Mouse (Mus musculus) forebrain, embryonic 12.5 days (tissue): ENCODE measurements at regions not wholly inside any gene's neighbourhood (a gene's known extent, or its start where the extent isn't known, plus 50 kb on each side); places are given as distances from the start of the nearest gene placed in this dataset. TPM values are rescaled to one million over a fixed set of nuclear protein-coding genes. Genes with fewer than 3 reads are reported as not detected.

ENCODE experiments used
- ATAC-seq: fragments of 200-750 bp; cut with Nextera tagmentation; 2 replicates; pipeline ENCODE4 v1.8.0; 2017; ENCODE audit warnings: moderate TSS enrichment; ENCODE audit not compliant: low FRiP score
- H3K27ac ChIP-seq: fragments of 300-500 bp; sonication (generic); 2 replicates; pipeline ENCODE4 v1.5.1; 2016; ENCODE audit warnings: mild to moderate bottlenecking
- H3K27me3 ChIP-seq: fragments of 300-500 bp; sonication (generic); 2 replicates; pipeline ENCODE4 v1.6.1; 2016; ENCODE audit warnings: mild to moderate bottlenecking
- H3K36me3 ChIP-seq: fragments of 300-500 bp; sonication (generic); replicated peaks from 2 replicates; pipeline ENCODE4 v1.6.1; 2016; ENCODE audit warnings: mild to moderate bottlenecking
- H3K4me1 ChIP-seq: fragments of 300-500 bp; sonication (generic); 2 replicates; pipeline ENCODE4 v1.6.1; 2016
- H3K4me2 ChIP-seq: fragments of 300-500 bp; sonication (generic); 2 replicates; pipeline ENCODE4 v1.6.1; 2016; ENCODE audit warnings: mild to moderate bottlenecking, moderate library complexity
- H3K4me3 ChIP-seq: fragments of 300-500 bp; sonication (generic); replicated peaks from 2 replicates; pipeline ENCODE4 v1.5.1; 2016; ENCODE audit warnings: mild to moderate bottlenecking
- H3K9ac ChIP-seq: fragments of 300-500 bp; sonication (generic); 2 replicates; pipeline ENCODE4 v1.6.1; 2016; ENCODE audit warnings: mild to moderate bottlenecking
- H3K9me3 ChIP-seq: fragments of 300-500 bp; sonication (generic); 2 replicates; pipeline ENCODE4 v1.6.1; 2016
- WGBS: fragments of 180-500 bp; shearing (Covaris S2); methylation state at CpG from one replicate; pipeline ENCODE4 v1.1.7; 2016; 5-methylcytosine and 5-hydroxymethylcytosine counted together
- microRNA-seq: library from miRNA; unstranded; fragments of <30 nt; microRNA quantifications from one replicate; pipeline ENCODE4, GENCODE M21; 2017

DNA sequence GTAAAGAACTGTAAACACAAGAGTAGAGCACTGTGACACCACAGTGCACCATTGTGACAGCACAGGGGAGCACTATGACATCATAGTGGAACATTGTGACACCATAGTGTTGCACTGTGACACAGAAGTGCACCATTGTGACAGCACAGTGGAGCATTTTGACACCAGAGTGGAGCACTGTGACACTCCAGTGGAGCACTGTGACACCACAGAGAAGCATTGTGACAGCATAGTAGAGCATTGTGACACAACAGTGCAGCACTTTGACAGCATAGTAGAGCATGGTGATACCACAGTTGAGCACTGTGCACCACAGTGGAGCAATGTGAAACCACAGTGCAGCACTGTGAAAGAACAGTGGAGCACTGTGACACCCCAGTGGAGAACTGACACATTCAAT, 2750.4 kb upstream of the Gm8797 start:
- no peaks in the 10 kb centered on the region for H3K27me3 ChIP-seq
- H3K36me3 ChIP-seq: no peaks in the 10 kb centered on the region
- H3K4me2 ChIP-seq: no peak overlapping the region
- peaks cover 43% of the 10 kb centered on the region for H3K9me3 ChIP-seq
- H3K9ac ChIP-seq: no peak overlapping the region
- no peak for ATAC-seq
- no peaks in the 10 kb centered on the region for H3K4me1 ChIP-seq
- no peak overlapping the region for H3K27ac ChIP-seq
- H3K4me3 ChIP-seq: no peak overlapping the region

DNA sequence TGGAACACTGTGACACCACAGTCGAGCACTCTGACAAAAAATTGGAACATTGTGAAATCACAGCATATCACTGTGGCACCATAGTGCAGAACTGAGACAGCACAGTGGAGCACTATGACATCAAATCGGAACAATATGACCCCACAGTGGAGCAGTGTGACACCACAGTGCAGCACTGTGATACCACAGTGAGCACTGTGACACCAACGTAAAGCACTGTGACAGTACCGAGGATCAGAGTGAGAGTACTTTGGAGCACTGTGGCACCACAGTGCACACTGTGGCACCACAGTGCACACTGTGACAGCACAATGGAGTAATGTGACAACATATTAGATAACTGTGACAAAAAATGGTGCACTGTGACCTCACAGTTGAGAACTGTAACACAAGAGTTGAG, 2749.4 kb upstream of the Gm8797 start:
- Histone ChIP-seq H3K27ac (no peak overlapping the region), H3K9ac (no peak overlapping the region), H3K4me3 (no peak overlapping the region), H3K4me1 (no peaks in the 10 kb centered on the region), H3K4me2 (no peak overlapping the region), H3K36me3 (no peaks in the 10 kb centered on the region), H3K27me3 (no peaks in the 10 kb centered on the region), H3K9me3 (peaks cover 54% of the 10 kb centered on the region)
- no peak for ATAC-seq
- 66% methylated on average over 4 of the region's 4 CpGs for WGBS

GRCm38 (mm10) chr3:3001639-3002038, 2749.0 kb upstream of the Gm8797 start:
- no peak overlapping the region for H3K27ac ChIP-seq
- no peaks in the 10 kb centered on the region for H3K27me3 ChIP-seq
- no peak overlapping the region for H3K9ac ChIP-seq
- no peak for ATAC-seq
- peaks cover 58% of the 10 kb centered on the region for H3K9me3 ChIP-seq
- no peak overlapping the region for H3K4me2 ChIP-seq
- H3K36me3 ChIP-seq: no peaks in the 10 kb centered on the region
- H3K4me3 ChIP-seq: no peak overlapping the region
- no peaks in the 10 kb centered on the region for H3K4me1 ChIP-seq

DNA sequence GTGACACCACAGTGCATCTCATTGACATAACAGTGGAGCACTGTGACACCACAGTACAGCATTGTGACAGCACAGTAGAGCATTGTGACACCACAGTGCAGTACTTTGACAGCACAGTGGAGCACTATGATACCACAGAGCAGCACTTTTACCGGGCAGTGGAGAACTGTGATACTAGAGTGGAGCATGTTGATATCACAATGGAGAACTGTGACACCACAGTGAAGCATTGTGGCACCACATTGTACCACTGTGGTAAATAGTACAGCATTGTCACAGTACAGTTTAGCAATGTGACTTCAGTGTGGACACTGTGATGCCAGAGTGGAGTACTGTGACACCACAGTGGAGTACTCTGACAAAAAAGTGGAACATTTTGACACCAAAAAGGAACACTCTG, 2747.2 kb upstream of the Gm8797 start:
- Histone ChIP-seq H3K27me3 (no peaks in the 10 kb centered on the region), H3K36me3 (no peaks in the 10 kb centered on the region), H3K4me2 (no peak overlapping the region), H3K4me1 (no peaks in the 10 kb centered on the region), H3K9ac (no peak overlapping the region), H3K27ac (no peak overlapping the region), H3K9me3 (peaks cover 74% of the 10 kb centered on the region), H3K4me3 (no peak overlapping the region)
- no peak for ATAC-seq
- 90% methylated on average over 1 of the region's 1 CpGs for WGBS

DNA sequence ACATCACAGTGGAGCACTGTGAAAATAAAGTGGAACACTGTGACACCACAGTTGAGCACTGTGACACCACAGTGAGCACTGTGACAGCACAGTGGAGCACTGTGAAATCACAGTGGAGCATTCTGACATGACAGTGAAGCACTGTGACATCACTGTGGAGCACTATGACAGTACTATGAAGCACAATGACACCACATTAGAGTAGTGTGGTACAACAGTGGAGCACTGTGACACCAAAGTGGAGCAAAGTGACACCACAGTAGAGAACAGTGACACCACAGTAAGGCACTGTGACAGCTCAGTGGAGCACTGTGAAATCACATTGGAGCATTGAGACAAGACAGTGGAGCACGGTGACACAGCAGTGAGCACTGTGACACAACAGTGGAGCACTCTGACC, 2739.5 kb upstream of the Gm8797 start:
- Histone ChIP-seq H3K36me3 (no peaks in the 10 kb centered on the region), H3K9ac (no peak overlapping the region), H3K9me3 (peaks cover 89% of the 10 kb centered on the region), H3K4me3 (no peak overlapping the region), H3K4me1 (no peaks in the 10 kb centered on the region), H3K27me3 (no peaks in the 10 kb centered on the region), H3K27ac (no peak overlapping the region), H3K4me2 (no peak overlapping the region)
- 71% methylated on average over 1 of the region's 1 CpGs for WGBS
- no peak for ATAC-seq

DNA sequence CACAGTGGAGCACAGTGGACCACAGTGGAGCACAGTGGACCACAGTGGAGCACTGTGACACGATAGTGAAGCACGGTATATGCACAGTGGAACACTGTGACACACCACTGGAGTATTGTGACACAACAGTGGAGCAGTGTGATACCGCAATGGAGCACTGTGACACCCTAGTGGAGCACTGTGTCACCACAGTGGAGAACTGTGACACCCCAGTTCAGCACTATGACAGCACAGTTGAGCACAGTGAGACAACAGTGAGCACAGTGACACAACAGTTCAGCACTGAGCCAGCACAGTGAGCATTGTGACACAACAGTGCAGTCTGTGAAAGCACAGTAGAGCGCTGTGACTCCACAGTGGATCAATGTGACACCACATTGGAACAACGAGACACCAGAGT, 2737.7 kb upstream of the Gm8797 start:
- WGBS: 85% methylated on average over 5 of the region's 5 CpGs

GRCm38 (mm10) chr3:3014978-3015377, 2735.6 kb upstream of the Gm8797 start:
- H3K36me3 ChIP-seq: no peaks in the 10 kb centered on the region
- H3K27me3 ChIP-seq: no peaks in the 10 kb centered on the region
- H3K4me2 ChIP-seq: no peak overlapping the region
- ATAC-seq: no peak
- H3K4me3 ChIP-seq: no peak overlapping the region
- H3K27ac ChIP-seq: no peak overlapping the region
- no peak overlapping the region for H3K9ac ChIP-seq
- H3K9me3 ChIP-seq: peaks cover 74% of the 10 kb centered on the region
- no peaks in the 10 kb centered on the region for H3K4me1 ChIP-seq

More for the DNA sequence above, 2737.7 kb upstream of the Gm8797 start:
- Histone ChIP-seq H3K27me3 (no peaks in the 10 kb centered on the region), H3K4me2 (no peak overlapping the region), H3K27ac (no peak overlapping the region), H3K9ac (no peak overlapping the region), H3K36me3 (no peaks in the 10 kb centered on the region), H3K4me3 (no peak overlapping the region), H3K9me3 (peaks cover 82% of the 10 kb centered on the region), H3K4me1 (no peaks in the 10 kb centered on the region)
- no peak for ATAC-seq

- no peak for ATAC-seq
- 88% methylated on average over 1 of the region's 1 CpGs for WGBS
- H3K27ac ChIP-seq: no peak overlapping the region
Observed at GRCm38 (mm10) chr3:3016572-3016971, 2734.0 kb upstream of the Gm8797 start.

DNA sequence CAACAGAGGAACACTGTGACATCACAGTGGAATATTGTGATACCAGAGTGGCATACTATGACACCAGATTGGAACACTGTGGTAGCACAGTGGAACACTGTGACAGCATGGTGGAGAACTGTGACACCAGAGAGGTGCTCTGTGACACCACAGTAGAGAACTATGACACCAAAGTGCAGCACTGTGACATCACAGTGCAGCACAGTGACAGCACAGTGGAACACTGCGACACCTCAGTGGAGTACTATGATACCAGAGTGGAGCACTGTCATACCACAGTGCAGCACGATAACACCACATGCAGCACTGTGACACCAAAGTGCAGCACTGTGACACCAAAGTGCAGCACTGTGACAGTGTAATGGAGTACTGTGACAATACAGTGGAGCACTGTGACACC, 2717.8 kb upstream of the Gm8797 start:
- Histone ChIP-seq H3K4me1 (no peaks in the 10 kb centered on the region), H3K4me2 (no peak overlapping the region), H3K4me3 (no peak overlapping the region), H3K9me3 (peaks cover 63% of the 10 kb centered on the region), H3K27ac (no peak overlapping the region), H3K9ac (no peak overlapping the region), H3K27me3 (no peaks in the 10 kb centered on the region), H3K36me3 (no peaks in the 10 kb centered on the region)
- 86% methylated on average over 2 of the region's 2 CpGs for WGBS
- ATAC-seq: no peak

More at GRCm38 (mm10) chr3:3016572-3016971, 2734.0 kb upstream of the Gm8797 start:
- H3K27me3 ChIP-seq: no peaks in the 10 kb centered on the region
- peaks cover 66% of the 10 kb centered on the region for H3K9me3 ChIP-seq
- no peak overlapping the region for H3K9ac ChIP-seq
- H3K4me1 ChIP-seq: no peaks in the 10 kb centered on the region
- no peak overlapping the region for H3K4me3 ChIP-seq
- H3K36me3 ChIP-seq: no peaks in the 10 kb centered on the region
- H3K4me2 ChIP-seq: no peak overlapping the region

Small RNAs in the stretch of these regions (microRNA-seq; reads per million reads assigned to microRNA genes)
- gene Gm27460 (not detected), gene Gm28002 (not detected)
